Mouse (Mus musculus) right cerebral cortex, adult 18-20 months (tissue): ENCODE measurements around the gene Nlrp6.

Experiments used
- DNase-seq: peaks from one replicate; pipeline ENCODE4 v3.0.0; 2022; ENCODE audit warnings: mixed read lengths

The Nlrp6 gene

DNA sequence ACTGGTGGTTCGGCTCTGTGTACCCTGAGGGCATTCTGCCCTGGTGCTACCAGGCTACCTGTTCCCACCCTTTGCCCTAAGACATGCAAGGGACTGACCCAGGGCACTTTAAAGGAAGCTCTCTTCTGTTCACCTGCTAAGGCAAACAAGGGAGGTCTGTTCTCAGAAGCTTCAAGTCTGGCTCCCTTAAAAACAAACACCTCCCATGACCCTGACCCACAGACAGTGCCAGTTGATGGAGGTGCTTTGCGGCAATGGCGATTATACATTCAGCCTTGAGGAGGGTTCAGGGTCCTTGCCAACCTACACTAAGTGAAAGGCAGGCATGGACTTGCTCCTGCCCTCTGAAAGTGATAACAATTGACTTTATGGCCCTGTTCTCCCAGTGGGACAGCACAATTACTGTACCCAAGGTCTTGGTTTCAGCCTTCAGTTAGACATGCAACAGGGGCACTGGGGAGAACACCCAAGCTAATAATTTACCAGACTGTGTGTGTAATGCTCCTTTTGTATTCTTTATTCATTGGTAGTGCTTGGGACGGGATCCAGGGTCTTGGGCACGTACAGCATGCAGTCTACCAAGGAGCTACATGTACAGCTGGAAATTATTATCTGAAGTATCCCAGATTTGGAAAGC, 7.7 kb upstream of the Nlrp6 start:
- DNase-seq = no peak

DNA sequence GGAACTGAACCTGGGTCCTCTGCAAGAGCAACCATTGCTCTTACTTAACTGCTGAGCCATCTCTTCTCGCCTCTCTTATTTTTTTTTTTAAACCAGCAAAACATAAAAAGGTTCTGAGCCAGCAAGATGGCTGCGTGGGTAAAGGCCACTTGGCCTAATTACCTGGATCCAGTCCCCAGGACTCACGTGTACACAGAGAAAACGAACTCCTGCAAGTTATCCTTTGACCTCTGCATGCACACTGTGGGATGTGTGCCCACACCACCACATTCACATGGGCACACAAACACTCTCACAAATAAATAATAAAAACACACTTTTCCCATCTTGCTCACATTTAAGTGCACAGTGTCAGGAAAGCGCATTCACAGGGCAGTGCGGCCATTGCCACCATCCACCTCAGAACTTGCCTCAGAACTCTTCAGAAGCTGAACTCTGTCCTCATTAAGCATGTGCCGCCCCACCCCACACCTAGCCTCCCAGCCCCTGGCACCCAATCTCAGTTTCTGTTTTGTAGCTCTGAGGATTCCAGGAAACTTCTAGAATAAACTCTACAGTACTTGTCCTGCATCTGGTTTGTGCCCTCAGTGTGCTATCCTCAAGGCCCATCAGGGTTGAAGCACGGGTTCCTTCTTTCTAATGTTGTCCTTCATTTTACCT, 6.5 kb upstream of the Nlrp6 start:
- no peak for DNase-seq

GRCm38 (mm10) chr7:140919911-140920310, 791 bp upstream of the Nlrp6 start:
- DNase-seq = no peak

DNA sequence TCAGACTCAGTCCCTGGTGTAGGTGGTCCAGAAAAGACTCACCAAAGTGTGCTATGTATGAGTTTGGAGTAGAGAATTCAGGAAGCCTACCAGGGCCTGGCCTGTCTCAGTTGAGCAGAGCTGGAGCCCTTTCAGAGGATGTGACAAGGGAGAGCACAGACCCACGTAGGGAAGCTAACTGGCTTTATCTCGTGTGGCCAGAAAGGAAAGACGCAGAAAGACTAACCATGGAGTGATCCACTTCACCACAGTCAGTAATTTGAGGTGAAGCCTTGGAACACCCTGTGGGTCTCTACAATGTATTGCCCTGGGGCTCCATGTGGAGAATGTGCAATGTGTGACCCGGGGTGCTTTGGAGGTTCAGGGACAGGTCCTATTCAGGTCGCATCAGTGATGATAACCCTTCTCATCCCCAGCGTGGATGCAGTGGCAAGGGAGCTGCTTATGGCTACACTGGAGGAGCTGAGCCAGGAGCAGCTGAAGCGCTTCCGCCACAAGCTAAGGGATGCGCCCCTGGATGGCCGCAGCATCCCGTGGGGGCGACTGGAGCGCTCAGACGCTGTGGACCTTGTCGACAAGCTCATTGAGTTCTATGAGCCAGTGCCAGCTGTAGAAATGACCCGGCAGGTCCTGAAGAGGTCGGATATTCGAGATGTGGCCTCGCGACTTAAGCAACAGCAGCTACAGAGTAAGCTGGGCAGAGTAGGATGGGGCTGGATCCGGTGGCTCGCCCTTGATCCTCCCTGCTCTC, 698 bp downstream of the Nlrp6 start:
- DNase-seq = no peak

GRCm38 (mm10) chr7:140922398-140923069, 1.8 kb downstream of the Nlrp6 start:
- no peak for DNase-seq

DNA sequence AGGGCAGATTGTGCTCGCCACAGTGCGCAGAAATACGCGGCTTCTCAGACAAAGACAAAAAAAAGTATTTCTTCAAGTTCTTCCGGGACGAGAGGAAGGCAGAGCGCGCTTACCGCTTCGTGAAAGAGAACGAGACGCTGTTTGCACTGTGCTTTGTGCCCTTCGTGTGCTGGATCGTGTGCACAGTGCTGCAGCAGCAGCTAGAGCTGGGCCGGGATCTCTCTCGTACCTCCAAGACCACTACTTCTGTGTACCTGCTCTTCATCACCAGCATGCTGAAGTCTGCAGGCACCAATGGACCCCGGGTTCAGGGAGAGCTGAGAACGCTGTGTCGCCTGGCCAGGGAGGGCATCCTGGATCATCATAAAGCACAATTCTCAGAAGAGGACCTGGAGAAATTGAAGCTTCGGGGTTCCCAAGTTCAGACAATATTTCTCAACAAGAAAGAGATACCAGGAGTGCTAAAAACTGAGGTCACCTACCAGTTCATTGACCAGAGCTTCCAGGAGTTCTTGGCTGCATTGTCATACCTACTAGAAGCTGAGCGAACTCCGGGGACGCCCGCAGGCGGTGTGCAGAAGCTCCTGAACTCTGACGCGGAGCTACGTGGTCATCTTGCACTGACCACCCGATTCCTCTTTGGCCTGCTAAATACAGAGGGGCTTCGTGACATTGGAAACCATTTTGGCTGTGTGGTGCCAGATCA, 2.5 kb downstream of the Nlrp6 start:
- DNase-seq = no peak

GRCm38 (mm10) chr7:140927181-140927580, 6.5 kb downstream of the Nlrp6 start:
- DNase-seq = no peak

- DNase-seq = no peak
Observed at GRCm38 (mm10) chr7:140938436-140938835, 17.7 kb downstream of the Nlrp6 start.

- no peak for DNase-seq
Observed at GRCm38 (mm10) chr7:140938896-140939295, 18.2 kb downstream of the Nlrp6 start.

DNA sequence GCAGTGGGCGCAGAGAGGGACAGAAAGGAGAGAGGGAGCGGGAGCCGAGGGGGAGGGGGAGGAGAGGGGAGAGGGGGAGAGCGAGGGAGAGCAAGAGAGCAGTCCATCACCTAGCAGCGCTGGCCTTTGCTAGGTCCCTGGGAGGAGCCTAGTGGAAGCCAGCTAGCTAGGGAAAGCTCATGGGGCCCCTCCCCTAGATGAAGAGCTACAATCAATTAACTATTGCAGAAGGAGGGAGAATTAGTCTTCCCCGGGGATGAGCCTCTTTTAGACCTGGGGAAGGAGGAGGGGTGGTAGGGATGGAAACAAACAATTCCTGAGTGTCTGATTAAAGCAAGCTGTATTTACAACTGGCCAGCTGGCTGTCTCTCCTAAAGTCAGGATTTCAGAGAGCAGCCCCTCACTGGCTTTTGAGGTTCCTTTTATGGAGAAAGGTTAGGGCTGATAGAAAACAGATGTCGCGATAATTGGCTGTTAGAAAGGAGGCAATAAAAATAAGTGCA, 19.0 kb downstream of the Nlrp6 start:
- DNase-seq = no peak

- peak; percentile 56 for DNase-seq
Observed at GRCm38 (mm10) chr7:140941222-140942051, 20.7 kb downstream of the Nlrp6 start, which contains the start of gene Pgghg. Gene Pgghg (plus strand): TSS chr7:140941391.

DNA sequence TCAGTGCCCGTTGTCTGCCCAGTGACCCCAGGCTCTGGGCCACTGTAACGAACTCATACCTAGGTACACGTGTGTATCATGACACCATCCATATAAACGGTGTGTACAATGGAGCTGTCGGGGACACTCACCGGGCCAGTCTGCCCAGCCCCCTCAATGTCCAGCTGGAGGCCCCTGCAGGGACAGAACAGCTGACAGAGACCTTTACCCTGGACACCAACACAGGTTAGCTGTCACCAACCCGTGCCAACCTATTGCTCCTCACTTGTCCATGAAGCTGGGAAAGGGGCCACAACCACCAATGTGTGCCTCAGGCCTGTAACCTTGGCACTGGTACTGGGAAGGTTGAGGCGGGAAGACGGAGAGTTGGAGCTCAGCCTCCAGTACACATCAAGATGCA, 21.6 kb downstream of the Nlrp6 start:
- DNase-seq = no peak

DNA sequence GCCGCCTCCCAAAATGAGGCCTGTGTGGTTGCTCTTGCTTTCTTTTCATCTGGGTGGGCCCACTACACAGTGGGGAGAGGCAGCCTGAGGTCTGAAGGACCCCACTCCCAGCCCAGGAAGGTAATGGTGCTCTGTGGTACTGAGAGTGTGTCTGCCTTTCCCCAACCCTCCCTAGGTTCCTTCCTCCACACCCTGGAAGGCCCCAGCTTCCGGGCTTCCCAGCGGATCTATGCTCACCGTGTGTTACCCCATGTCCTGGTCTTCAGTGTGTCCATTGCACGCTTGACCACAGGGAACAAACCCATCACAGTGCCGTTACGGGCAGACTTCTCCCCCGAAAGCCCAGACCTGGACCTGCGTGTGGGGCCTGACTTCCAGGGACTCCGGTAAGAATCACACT, 22.1 kb downstream of the Nlrp6 start:
- DNase-seq = no peak

GRCm38 (mm10) chr7:140943356-140943755, 22.7 kb downstream of the Nlrp6 start:
- DNase-seq = no peak

- DNase-seq = no peak
Observed at GRCm38 (mm10) chr7:140944236-140944635, 23.5 kb downstream of the Nlrp6 start.

- no peak for DNase-seq
Observed at GRCm38 (mm10) chr7:140945247-140945646, 24.5 kb downstream of the Nlrp6 start.

DNA sequence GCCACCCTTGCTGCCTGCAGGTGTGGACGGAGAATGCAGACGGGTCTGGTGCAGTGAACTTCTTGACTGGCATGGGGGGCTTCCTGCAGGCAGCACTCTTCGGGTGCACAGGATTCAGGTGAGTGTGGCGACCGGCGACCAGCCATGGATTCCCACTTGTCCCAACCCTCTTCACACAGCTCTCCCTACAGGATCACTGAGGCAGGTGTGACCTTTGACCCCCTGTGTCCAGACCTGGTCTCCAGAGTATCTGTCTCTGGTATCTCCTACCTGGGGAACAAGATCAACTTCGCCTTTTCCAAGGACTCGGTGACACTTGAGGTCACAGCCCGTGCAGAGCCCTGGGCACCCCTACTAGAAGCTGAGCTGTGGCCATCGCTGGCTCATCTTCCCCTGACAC, 25.6 kb downstream of the Nlrp6 start:
- no peak for DNase-seq

DNA sequence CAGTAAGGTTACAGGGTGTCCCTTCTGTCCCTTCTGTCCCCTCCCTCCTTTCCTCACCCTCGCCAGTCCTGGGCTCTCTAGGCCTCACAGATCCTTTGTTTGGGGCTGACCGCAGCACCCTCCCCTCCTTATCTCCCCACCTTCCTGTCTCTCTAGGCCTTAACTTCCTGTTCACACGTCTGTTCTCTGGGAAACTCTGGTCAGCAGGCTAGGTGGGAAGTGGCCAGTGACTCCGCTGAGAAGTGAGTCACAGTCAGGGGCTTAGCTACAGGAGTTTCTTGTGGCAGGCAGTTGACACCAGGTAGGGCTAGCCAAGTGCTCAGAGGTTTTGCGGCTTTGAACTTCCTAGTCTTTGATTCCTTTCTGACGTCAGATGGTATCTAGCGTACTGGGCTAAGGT, 26.3 kb downstream of the Nlrp6 start:
- no peak for DNase-seq

GRCm38 (mm10) chr7:140948161-140948560, 27.5 kb downstream of the Nlrp6 start:
- DNase-seq = no peak

- no peak for DNase-seq
Observed at GRCm38 (mm10) chr7:140949255-140949654, 28.6 kb downstream of the Nlrp6 start.

GRCm38 (mm10) chr7:140949824-140950530, 29.3 kb downstream of the Nlrp6 start, which contains the start of gene Ifitm5:
Gene Ifitm5 (minus strand): TSS chr7:140950291.
- DNase-seq = no peak
